Mouse (Mus musculus) heart, embryonic 10.5 days (tissue): ENCODE measurements around the gene Txndc12. TPM values are rescaled to one million over a fixed set of nuclear protein-coding genes. Genes with fewer than 3 reads are reported as not detected.

Experiments
- DNase-seq: peaks from one replicate; pipeline ENCODE4 v3.0.0-alpha.2; 2017; ENCODE audit warnings: low spot score
- H3K27ac ChIP-seq: fragments of 300-500 bp; sonication (generic); 2 replicates; pipeline ENCODE4 v1.5.1; 2016; ENCODE audit warnings: mild to moderate bottlenecking
- H3K27me3 ChIP-seq: fragments of 300-500 bp; sonication (generic); 2 replicates; pipeline ENCODE4 v1.6.1; 2016; ENCODE audit warnings: mild to moderate bottlenecking; ENCODE audit not compliant: poor library complexity, insufficient read depth, severe bottlenecking
- H3K36me3 ChIP-seq: fragments of 300-500 bp; sonication (generic); 2 replicates; pipeline ENCODE4 v1.6.1; 2016; ENCODE audit warnings: mild to moderate bottlenecking, moderate library complexity
- H3K4me1 ChIP-seq: fragments of 300-500 bp; sonication (generic); 2 replicates; pipeline ENCODE4 v1.6.1; 2016; ENCODE audit warnings: mild to moderate bottlenecking
- H3K4me3 ChIP-seq: fragments of 300-500 bp; sonication (generic); 2 replicates; pipeline ENCODE4 v1.5.1; 2016; ENCODE audit warnings: mild to moderate bottlenecking, moderate library complexity
- H3K9me3 ChIP-seq: fragments of 300-500 bp; sonication (generic); 2 replicates; pipeline ENCODE4 v1.6.1; 2016; ENCODE audit warnings: mild to moderate bottlenecking, moderate library complexity
- WGBS: fragments of 180-500 bp; shearing (Covaris S2); methylation state at CpG from one replicate; pipeline ENCODE4 v1.1.7; 2016; 5-methylcytosine and 5-hydroxymethylcytosine counted together
- polyA plus RNA-seq: library from polyadenylated mRNA; unstranded; fragments of >200 nt; fragmentation: Nextera tagmentation; extraction: Ambion mirVana; gene quantifications from 2 replicates; pipeline ENCODE4 v1.2.1, GENCODE M21; 2016

Gene Txndc12
- polyA plus RNA-seq, 1 experiment from 2014 or later = 106 TPM

GRCm38 (mm10) chr4:108907475-108907874 lies 73.1 kb downstream of the Txndc12 start:
- Histone ChIP-seq H3K4me1 (peaks cover 30% of the 10 kb centered on the region), H3K27me3 (no peaks in the 10 kb centered on the region), H3K27ac (no peak overlapping the region), H3K36me3 (no peaks in the 10 kb centered on the region), H3K9me3 (no peaks in the 10 kb centered on the region), H3K4me3 (no peak overlapping the region)
- no peak for DNase-seq

- Histone ChIP-seq H3K4me3 (no peak overlapping the region), H3K27ac (no peak overlapping the region), H3K9me3 (no peaks in the 10 kb centered on the region), H3K27me3 (no peaks in the 10 kb centered on the region), H3K4me1 (peaks cover 35% of the 10 kb centered on the region), H3K36me3 (no peaks in the 10 kb centered on the region)
- no peak for DNase-seq
- WGBS = 46% methylated on average over 8 of the region's 8 CpGs
These were observed 75.5 kb downstream of the Txndc12 start for GRCm38 (mm10) chr4:108909872-108910425.

Other genes with a start within 250 kb of the Txndc12 start
- 23.1 and 24.7 TPM in 2 replicates for gene Cc2d1b, start 214.7 kb upstream of the Txndc12 start, polyA plus RNA-seq
- 0.92 and 1.4 TPM in 2 replicates for gene 3110021N24Rik, start 115.0 kb upstream of the Txndc12 start, polyA plus RNA-seq
- gene Zfyve9, start 53.8 kb upstream of the Txndc12 start, polyA plus RNA-seq = 3.3 and 3.4 TPM in 2 replicates
- 160 and 165 TPM in 2 replicates for gene Btf3l4, start 987 bp upstream of the Txndc12 start, polyA plus RNA-seq
- gene Kti12, start 13.2 kb downstream of the Txndc12 start, polyA plus RNA-seq = 38.5 and 57.3 TPM in 2 replicates
- gene A730015C16Rik, start 14.0 kb downstream of the Txndc12 start, polyA plus RNA-seq = 1.2 and 1.4 TPM in 2 replicates
- gene Rab3b, start 44.5 kb downstream of the Txndc12 start, polyA plus RNA-seq = 10.6 and 15.7 TPM in 2 replicates
- 54.4 and 62.4 TPM in 2 replicates for gene Nrd1, start 166.1 kb downstream of the Txndc12 start, polyA plus RNA-seq